Mouse (Mus musculus): ENCODE data around the gene Glo1. TPM values are rescaled to one million over a fixed set of nuclear protein-coding genes. Genes with fewer than 3 reads are reported as not detected.
"Not testable (repeated sequence)": the region's sequence is repeated elsewhere in the genome, so short reads cannot be mapped to it uniquely, and the experiment has no call there.

The Glo1 gene
- polyA plus RNA-seq, 1 experiment from 2014 or later: 234 TPM

DNA sequence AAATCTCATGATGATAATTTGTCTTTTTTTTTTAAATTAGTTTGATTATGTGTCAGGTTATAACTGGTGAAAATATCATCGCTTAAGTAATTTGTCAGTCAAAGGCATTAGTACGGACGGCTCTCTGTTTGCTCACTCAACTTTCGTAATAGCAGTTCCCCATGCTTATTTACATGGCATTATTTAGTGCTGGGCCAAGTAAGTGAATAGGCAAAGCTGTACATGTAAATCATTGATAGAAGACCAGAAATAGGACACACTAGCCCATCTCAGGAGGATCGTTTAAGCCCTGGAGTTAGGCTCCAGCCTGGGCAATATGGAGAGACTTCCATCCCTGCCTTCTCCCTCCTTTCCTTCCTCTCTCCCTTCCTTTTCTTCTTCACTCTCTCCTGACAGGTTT, 14.2 kb upstream of the Glo1 start:
- no peaks in the 10 kb centered on the region; the same call in 1 of the 2 replicates for H3K36me3 ChIP-seq (replicated peaks)
- H3K9me3 ChIP-seq (replicated peaks): no peaks in the 10 kb centered on the region
- H3K4me3 ChIP-seq (replicated peaks): no peak overlapping the region
- ATAC-seq (ENCODE audit: insufficient read depth): peak; percentile 52; the same call in 1 of the 2 replicates
- H3K27ac ChIP-seq (replicated peaks): no peak overlapping the region
- peaks cover 17% of the 10 kb centered on the region for H3K4me1 ChIP-seq (replicated peaks)
- no peak overlapping the region for H3K9ac ChIP-seq
- no peaks in the 10 kb centered on the region for H3K27me3 ChIP-seq
- 71% methylated on average over 5 of the region's 5 CpGs for WGBS (ENCODE audit: insufficient replicate concordance)
- H3K4me2 ChIP-seq: no peak overlapping the region

DNA sequence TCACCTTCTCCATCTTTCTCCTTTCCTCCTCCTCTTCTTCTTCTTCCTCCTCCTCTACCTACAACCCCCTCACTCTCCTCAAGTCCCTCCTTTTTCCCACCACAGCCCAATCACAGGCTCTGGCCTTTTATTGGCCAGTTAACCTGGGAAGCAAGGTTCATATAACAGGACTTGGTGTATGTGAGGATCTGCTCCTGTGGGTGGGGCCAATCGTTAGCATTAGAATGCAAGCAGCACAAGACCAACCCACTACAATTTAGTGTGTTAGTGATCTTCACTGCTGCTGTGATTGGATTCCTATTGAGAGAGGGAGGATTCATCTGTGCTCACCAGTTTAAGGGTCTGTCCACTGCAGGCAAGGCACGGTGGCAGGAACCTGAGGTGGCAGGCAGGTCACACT, 12.3 kb upstream of the Glo1 start:
- no peak overlapping the region for H3K27ac ChIP-seq (replicated peaks)
- WGBS (ENCODE audit: insufficient replicate concordance): 58% methylated on average over 2 of the region's 2 CpGs
- H3K9me3 ChIP-seq (replicated peaks): no peaks in the 10 kb centered on the region
- ATAC-seq (ENCODE audit: insufficient read depth): no peak
- H3K4me2 ChIP-seq: no peak overlapping the region
- H3K9ac ChIP-seq: no peak overlapping the region
- H3K4me3 ChIP-seq (replicated peaks): no peak overlapping the region
- peaks cover 21% of the 10 kb centered on the region for H3K4me1 ChIP-seq (replicated peaks)
- no peaks in the 10 kb centered on the region; the same call in 1 of the 2 replicates for H3K36me3 ChIP-seq (replicated peaks)
- no peaks in the 10 kb centered on the region for H3K27me3 ChIP-seq

DNA sequence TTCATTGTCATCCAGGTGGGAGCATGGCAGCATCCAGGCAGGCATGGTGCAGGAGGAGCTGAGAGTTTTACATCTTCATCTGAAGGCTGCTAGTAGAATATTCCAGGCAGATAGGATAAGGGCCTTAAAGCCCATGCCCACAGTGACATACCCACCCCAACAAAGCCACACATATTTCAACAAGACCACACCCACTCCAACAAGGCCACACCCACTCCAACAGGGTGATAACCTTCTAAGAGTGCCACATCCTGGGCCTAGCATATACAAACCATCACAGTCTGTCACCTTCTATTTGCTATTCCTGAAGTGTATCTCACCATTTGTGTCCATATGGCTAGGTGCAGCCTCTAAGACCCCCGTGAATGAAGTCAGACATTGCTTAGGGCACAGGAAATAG, 11.0 kb upstream of the Glo1 start:
- H3K36me3 ChIP-seq (replicated peaks): no peaks in the 10 kb centered on the region
- WGBS (ENCODE audit: insufficient replicate concordance): 22% methylated on average over 1 of the region's 1 CpGs
- peaks cover 21% of the 10 kb centered on the region for H3K4me1 ChIP-seq (replicated peaks)
- no peak overlapping the region for H3K4me2 ChIP-seq
- no peak for ATAC-seq (ENCODE audit: insufficient read depth)
- H3K27me3 ChIP-seq: no peaks in the 10 kb centered on the region
- H3K9ac ChIP-seq: no peak overlapping the region
- no peaks in the 10 kb centered on the region for H3K9me3 ChIP-seq (replicated peaks)
- no peak overlapping the region for H3K4me3 ChIP-seq (replicated peaks)
- no peak overlapping the region for H3K27ac ChIP-seq (replicated peaks)

DNA sequence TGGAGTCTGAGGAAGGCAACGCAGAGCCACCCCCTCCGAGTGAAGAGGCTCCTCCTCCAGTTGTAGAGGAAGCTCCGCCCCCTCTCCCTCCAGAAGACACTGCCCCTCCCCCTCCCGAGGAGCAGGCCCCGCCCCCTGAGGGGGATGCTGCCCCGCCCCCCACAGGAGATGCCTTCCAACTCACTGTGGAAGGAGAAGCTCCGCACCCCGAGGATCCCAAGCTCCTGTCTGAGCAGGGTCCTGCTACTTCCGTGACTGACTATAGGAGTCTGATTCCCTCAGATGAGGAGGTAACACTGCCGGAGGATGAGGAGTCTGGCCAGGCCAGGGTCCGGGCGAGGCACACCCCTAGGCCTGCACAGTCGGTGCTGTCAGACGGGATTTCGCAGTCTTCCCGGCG, 8.7 kb upstream of the Glo1 start:
- H3K9ac ChIP-seq: no peak overlapping the region
- H3K4me2 ChIP-seq: no peak overlapping the region
- no peaks in the 10 kb centered on the region for H3K36me3 ChIP-seq (replicated peaks)
- no peak overlapping the region for H3K27ac ChIP-seq (replicated peaks)
- no peaks in the 10 kb centered on the region for H3K9me3 ChIP-seq (replicated peaks)
- 49% methylated on average over 16 of the region's 17 CpGs for WGBS (ENCODE audit: insufficient replicate concordance)
- ATAC-seq (ENCODE audit: insufficient read depth): no peak
- H3K4me1 ChIP-seq (replicated peaks): peaks cover 15% of the 10 kb centered on the region
- H3K27me3 ChIP-seq: no peaks in the 10 kb centered on the region
- H3K4me3 ChIP-seq (replicated peaks): no peak overlapping the region

DNA sequence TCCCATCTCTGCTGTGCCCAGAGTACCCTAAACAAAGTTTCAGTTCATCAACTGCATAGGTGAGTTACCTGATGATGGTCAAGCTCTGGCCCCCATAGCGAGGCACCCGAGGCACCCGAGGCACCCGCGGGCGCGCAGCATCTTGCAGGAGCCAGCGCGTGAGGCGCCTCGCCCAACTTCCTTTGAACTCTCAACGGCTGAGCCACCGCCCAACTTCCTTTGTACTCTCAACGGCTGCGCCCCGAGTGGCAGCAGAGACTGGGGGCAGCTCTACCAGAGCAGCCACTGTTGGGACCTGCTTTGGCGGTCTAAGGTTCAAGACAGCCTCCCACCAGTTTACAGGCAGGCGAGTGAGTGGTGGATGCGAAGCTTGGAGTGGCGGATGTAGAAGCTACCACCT, 2.5 kb downstream of the Glo1 start, which contains the start of gene Dnah8:
TSS of gene Dnah8 (plus strand) at position 223 of the 400 bp plus-strand sequence.
- not testable (repeated sequence) for H3K4me2 ChIP-seq; H3K4me1 ChIP-seq (replicated peaks); H3K27me3 ChIP-seq; H3K27ac ChIP-seq (replicated peaks); H3K36me3 ChIP-seq (replicated peaks); H3K9ac ChIP-seq; H3K9me3 ChIP-seq (replicated peaks); H3K4me3 ChIP-seq (replicated peaks)
- peak; percentile 49; the same call in 1 of the 2 replicates for ATAC-seq (ENCODE audit: insufficient read depth)
- WGBS (ENCODE audit: insufficient replicate concordance): no CpG with 5 or more reads among the region's 20 CpGs

DNA sequence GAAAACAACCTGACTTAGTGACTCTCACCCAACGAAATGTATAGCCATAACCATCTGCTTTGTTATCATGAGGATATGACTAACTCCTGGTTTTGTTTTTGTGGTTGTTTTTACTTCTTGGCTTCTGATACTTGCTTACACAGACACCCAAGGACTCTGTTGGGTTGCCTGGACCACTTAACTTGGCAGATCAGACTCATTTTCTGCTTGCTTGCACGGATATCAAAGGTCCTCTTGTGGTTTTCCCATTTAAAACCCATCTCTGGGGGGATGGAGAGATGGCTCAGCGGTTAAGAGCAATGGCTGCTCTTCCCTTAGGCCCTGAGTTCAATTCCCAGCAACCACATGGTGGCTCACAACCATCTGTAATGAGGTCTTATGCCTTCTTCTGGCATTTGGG, 3.5 kb downstream of the Glo1 start:
- no peak overlapping the region for H3K27ac ChIP-seq (replicated peaks)
- no peak for ATAC-seq (ENCODE audit: insufficient read depth)
- H3K9me3 ChIP-seq (replicated peaks): no peaks in the 10 kb centered on the region
- H3K4me3 ChIP-seq (replicated peaks): no peak overlapping the region
- H3K27me3 ChIP-seq: no peaks in the 10 kb centered on the region
- no peak overlapping the region for H3K9ac ChIP-seq
- H3K4me2 ChIP-seq: no peak overlapping the region
- 68% methylated on average over 3 of the region's 3 CpGs for WGBS (ENCODE audit: insufficient replicate concordance)
- peaks cover 9% of the 10 kb centered on the region for H3K4me1 ChIP-seq (replicated peaks)
- no peaks in the 10 kb centered on the region for H3K36me3 ChIP-seq (replicated peaks)

DNA sequence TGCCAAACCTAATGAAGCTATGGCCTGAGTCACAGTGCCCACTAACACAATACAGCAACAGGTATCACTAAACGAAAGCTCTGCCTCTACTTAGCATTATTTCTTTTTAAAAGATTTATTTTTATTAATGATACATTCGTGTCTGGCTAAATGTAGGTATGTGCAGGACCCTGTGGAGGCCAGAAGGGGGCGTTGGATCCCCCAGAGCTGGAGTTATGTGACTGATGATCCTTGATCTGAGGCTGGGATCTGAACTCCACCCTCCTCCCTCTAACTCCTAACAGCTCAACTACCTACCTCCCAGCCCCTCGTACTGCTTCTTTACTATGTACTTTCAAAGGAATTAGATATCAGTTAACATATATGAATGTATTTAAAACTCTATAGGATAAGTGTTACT, 5.2 kb downstream of the Glo1 start:
- no peak overlapping the region for H3K27ac ChIP-seq (replicated peaks)
- no peaks in the 10 kb centered on the region for H3K27me3 ChIP-seq
- peaks cover 16% of the 10 kb centered on the region for H3K4me1 ChIP-seq (replicated peaks)
- H3K4me3 ChIP-seq (replicated peaks): no peak overlapping the region
- H3K9ac ChIP-seq: no peak overlapping the region
- 64% methylated on average over 4 of the region's 4 CpGs for WGBS (ENCODE audit: insufficient replicate concordance)
- H3K4me2 ChIP-seq: no peak overlapping the region
- no peaks in the 10 kb centered on the region for H3K9me3 ChIP-seq (replicated peaks)
- no peaks in the 10 kb centered on the region for H3K36me3 ChIP-seq (replicated peaks)
- ATAC-seq (ENCODE audit: insufficient read depth): no peak

DNA sequence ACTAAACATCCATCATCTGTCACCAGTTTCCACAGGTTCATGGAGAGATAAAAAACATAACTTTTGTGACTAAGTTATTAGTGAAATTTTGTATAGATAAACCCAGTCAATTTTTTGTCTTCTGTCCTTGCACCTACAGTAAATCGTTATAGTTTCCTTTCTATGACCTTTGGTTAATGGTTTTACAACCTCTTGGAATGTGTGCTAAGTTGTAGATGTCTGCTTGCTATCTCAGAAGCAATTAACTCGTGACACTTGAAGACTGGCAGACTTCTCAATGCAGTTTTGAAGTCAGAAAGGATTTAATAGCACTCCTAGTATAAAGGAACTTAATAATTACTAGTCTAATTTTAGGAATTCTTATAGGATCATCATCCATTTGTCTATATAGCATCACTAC, 6.1 kb downstream of the Glo1 start:
- Histone ChIP-seq H3K4me2 (no peak overlapping the region), H3K4me3 (replicated peaks) (no peak overlapping the region), H3K27me3 (no peaks in the 10 kb centered on the region), H3K9ac (no peak overlapping the region), H3K36me3 (replicated peaks) (no peaks in the 10 kb centered on the region), H3K9me3 (replicated peaks) (no peaks in the 10 kb centered on the region), H3K27ac (replicated peaks) (no peak overlapping the region), H3K4me1 (replicated peaks) (peaks cover 25% of the 10 kb centered on the region)
- 34% methylated on average over 2 of the region's 2 CpGs for WGBS (ENCODE audit: insufficient replicate concordance)
- no peak for ATAC-seq (ENCODE audit: insufficient read depth)

DNA sequence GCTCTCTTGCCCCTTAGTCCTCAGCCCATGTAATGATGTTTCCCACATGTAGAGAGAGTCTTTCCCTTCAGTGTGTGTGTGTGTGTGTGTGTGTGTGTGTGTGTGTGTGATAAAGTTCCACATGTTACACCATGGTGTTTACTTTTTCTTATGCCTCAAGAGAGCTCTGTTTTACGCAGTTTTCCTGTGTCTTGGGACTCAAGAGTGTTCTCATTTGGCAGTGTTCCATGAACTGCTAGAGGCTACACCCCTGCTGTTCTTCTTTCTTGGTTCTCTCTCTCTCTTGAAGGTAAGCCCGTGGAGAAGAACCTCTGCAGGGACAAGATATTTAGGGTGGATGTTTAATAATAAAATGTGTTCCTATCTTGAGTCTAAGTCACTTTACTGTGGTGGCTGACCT, 7.5 kb downstream of the Glo1 start:
- H3K27ac ChIP-seq (replicated peaks): no peak overlapping the region
- no peaks in the 10 kb centered on the region for H3K27me3 ChIP-seq
- H3K36me3 ChIP-seq (replicated peaks): no peaks in the 10 kb centered on the region
- H3K9me3 ChIP-seq (replicated peaks): no peaks in the 10 kb centered on the region
- no peak overlapping the region for H3K4me2 ChIP-seq
- H3K4me3 ChIP-seq (replicated peaks): no peak overlapping the region
- ATAC-seq (ENCODE audit: insufficient read depth): no peak
- no peak overlapping the region for H3K9ac ChIP-seq
- peaks cover 39% of the 10 kb centered on the region for H3K4me1 ChIP-seq (replicated peaks)
- WGBS (ENCODE audit: insufficient replicate concordance): 38% methylated on average over 2 of the region's 2 CpGs

DNA sequence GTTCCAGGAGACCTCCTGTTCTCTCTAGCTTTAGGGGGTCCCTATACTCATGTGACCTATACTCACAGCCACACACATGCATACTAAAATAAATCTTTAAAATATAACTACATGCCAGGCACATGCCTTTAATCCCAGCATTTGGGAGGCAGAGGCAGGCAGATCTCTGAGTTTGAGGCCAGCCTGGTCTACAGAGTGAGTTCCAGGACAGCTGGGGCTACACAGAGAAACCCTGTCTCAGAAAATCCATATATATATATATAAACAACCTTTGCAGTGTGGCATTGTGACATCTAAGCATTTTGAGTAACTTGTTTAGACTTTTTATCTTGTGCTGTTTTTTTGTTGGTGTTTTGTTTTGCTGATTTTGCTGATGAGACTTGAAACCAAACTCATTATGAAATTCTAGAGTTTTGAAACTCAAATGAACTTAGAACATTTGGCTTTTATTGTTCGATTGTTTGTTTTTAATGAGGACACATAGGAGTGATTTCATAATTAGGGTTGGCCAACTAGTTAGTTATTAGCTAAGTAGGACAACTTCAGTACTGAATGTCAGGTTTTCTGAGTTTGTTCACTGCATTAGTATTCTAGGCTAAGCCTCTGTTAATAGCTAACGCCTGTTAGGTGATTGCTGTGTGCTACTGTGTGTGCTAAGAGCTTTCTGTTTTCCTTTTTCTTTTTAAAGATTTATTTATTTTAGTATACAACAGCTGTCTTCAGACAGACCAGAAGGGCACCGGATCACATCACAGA, 8.4 kb downstream of the Glo1 start:
- Histone ChIP-seq H3K4me3 (replicated peaks) (no peak overlapping the region), H3K36me3 (replicated peaks) (no peaks in the 10 kb centered on the region), H3K4me2 (no peak overlapping the region), H3K27ac (replicated peaks) (no peak overlapping the region), H3K9ac (no peak overlapping the region), H3K27me3 (no peaks in the 10 kb centered on the region), H3K4me1 (replicated peaks) (peaks cover 47% of the 10 kb centered on the region), H3K9me3 (replicated peaks) (no peaks in the 10 kb centered on the region)
- 69% methylated on average over 3 of the region's 3 CpGs for WGBS (ENCODE audit: insufficient replicate concordance)
- ATAC-seq (ENCODE audit: insufficient read depth): no peak

DNA sequence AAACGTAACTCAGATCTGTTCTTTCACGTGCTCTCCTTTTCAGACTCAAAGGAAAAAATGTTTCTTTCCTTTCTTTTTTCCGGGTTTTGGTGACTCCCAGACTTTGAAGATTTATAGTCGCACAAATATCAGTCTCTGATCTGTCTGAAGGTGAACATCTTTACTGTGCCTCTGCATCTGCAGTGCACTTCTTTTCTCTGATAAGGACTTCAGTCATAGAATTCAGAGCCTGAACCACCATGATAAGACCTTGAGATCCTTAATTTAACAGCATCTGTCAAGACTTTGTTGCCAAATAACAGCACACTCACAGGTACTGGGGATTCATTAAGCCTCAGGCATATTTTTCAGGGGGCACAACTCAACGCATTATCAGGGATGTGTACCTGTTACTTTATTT, 10.5 kb downstream of the Glo1 start:
- Histone ChIP-seq H3K9ac (no peak overlapping the region), H3K4me2 (peak overlapping the region; percentile 27), H3K27me3 (no peaks in the 10 kb centered on the region), H3K4me1 (replicated peaks) (peaks cover 55% of the 10 kb centered on the region), H3K27ac (replicated peaks) (peak overlapping the region; percentile 77), H3K9me3 (replicated peaks) (no peaks in the 10 kb centered on the region), H3K4me3 (replicated peaks) (no peak overlapping the region), H3K36me3 (replicated peaks) (no peaks in the 10 kb centered on the region)
- 38% methylated on average over 5 of the region's 5 CpGs for WGBS (ENCODE audit: insufficient replicate concordance)
- peak; percentile 9; the same call in 1 of the 2 replicates for ATAC-seq (ENCODE audit: insufficient read depth)

DNA sequence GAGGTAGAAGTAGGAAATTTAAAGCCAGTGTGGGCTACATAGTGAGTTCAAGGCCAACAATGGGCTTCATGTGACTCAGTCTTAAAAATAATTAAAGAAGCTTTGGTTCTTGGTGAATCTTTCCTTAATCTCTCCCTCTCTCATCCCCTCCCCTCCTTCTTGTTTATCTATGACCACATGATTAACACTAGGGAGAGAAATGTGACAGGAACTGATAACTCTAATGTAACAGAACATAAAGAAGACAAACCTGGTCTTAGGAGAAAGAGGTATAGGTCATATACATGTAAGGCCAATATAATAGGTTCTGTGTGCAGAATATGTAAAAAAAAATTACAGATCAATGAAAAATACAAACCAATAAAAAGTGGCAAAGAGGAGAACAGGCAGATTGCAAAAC, 13.3 kb downstream of the Glo1 start:
- H3K36me3 ChIP-seq (replicated peaks): no peaks in the 10 kb centered on the region
- peak overlapping the region; percentile 69 for H3K4me2 ChIP-seq
- no peaks in the 10 kb centered on the region for H3K9me3 ChIP-seq (replicated peaks)
- peak overlapping the region; percentile 90 for H3K27ac ChIP-seq (replicated peaks)
- H3K4me3 ChIP-seq (replicated peaks): peak overlapping the region; percentile 75
- 0 out of 2 replicates have a peak overlapping the region, but pooled peaks have one; percentile 20 for H3K9ac ChIP-seq
- H3K27me3 ChIP-seq: no peaks in the 10 kb centered on the region
- 0 out of 2 replicates have a peak, but pooled peaks have one; percentile 11 for ATAC-seq (ENCODE audit: insufficient read depth)
- peaks cover 72% of the 10 kb centered on the region for H3K4me1 ChIP-seq (replicated peaks)

All from liver, embryonic 15.5 days (tissue).